Mouse (Mus musculus) G1E (cell line): Measurements from ENCODE around the gene Stk32c.

ENCODE experiments used
- CTCF ChIP-seq: IDR thresholded peaks from 2 replicates; pipeline ENCODE4 v1.5.1; 2012; ENCODE audit warnings: low read depth, low read length, inconsistent platforms, mixed read lengths
- GATA1 ChIP-seq: IDR thresholded peaks from 2 replicates; pipeline ENCODE4 v1.6.1; 2012; ENCODE audit warnings: borderline replicate concordance, low read length, inconsistent platforms, mixed read lengths

GRCm38 (mm10) chr7:139087801-139088200 lies 125.3 kb downstream of the Stk32c start:
- TF ChIP-seq CTCF (no peak), GATA1 (no peak)
